Mouse (Mus musculus): ENCODE data around the gene Ttc39d. TPM values are rescaled to one million over a fixed set of nuclear protein-coding genes. Genes with fewer than 3 reads are reported as not detected.
"Not testable (repeated sequence)": the region's sequence is repeated elsewhere in the genome, so short reads cannot be mapped to it uniquely, and the experiment has no call there.

The Ttc39d gene
- polyA plus RNA-seq, 1 experiment from 2014 or later = 0.09 TPM

GRCm38 (mm10) chr17:80220131-80220530 is 12.9 kb downstream of the Ttc39d start:
- no peaks in the 10 kb centered on the region for H3K36me3 ChIP-seq
- WGBS = 76% methylated on average over 2 of the region's 2 CpGs
- no peak overlapping the region for H3K27ac ChIP-seq
- H3K9me3 ChIP-seq (replicated peaks) = no peaks in the 10 kb centered on the region
- DNase-seq (ENCODE audit: low spot score) = no peak
- no peaks in the 10 kb centered on the region; the same call in 1 of the 2 replicates for H3K4me1 ChIP-seq
- H3K4me3 ChIP-seq = no peak overlapping the region
- H3K27me3 ChIP-seq (ENCODE audit: low read depth, poor library complexity, severe bottlenecking) = no peaks in the 10 kb centered on the region

GRCm38 (mm10) chr17:80221202-80221601 is 13.9 kb downstream of the Ttc39d start:
- Histone ChIP-seq H3K27ac (no peak overlapping the region), H3K9me3 (replicated peaks) (no peaks in the 10 kb centered on the region), H3K4me1 (no peaks in the 10 kb centered on the region; the same call in 1 of the 2 replicates), H3K27me3 (ENCODE audit: low read depth, poor library complexity, severe bottlenecking) (no peaks in the 10 kb centered on the region), H3K4me3 (no peak overlapping the region), H3K36me3 (no peaks in the 10 kb centered on the region)
- no peak for DNase-seq (ENCODE audit: low spot score)
- 77% methylated on average over 9 of the region's 9 CpGs for WGBS

GRCm38 (mm10) chr17:80221890-80222628 is 14.8 kb downstream of the Ttc39d start:
- Histone ChIP-seq H3K9me3 (replicated peaks) (no peaks in the 10 kb centered on the region), H3K27me3 (ENCODE audit: low read depth, poor library complexity, severe bottlenecking) (no peaks in the 10 kb centered on the region), H3K4me3 (no peak overlapping the region), H3K27ac (no peak overlapping the region), H3K36me3 (peaks cover 2% of the 10 kb centered on the region; the same call in 1 of the 2 replicates), H3K4me1 (no peaks in the 10 kb centered on the region; the same call in 1 of the 2 replicates)
- WGBS = 77% methylated on average over 3 of the region's 3 CpGs
- no peak for DNase-seq (ENCODE audit: low spot score)

GRCm38 (mm10) chr17:80223829-80224228 is 16.6 kb downstream of the Ttc39d start:
- no peaks in the 10 kb centered on the region for H3K9me3 ChIP-seq (replicated peaks)
- 15% methylated on average over 9 of the region's 9 CpGs for WGBS
- no peaks in the 10 kb centered on the region for H3K27me3 ChIP-seq (ENCODE audit: low read depth, poor library complexity, severe bottlenecking)
- H3K36me3 ChIP-seq = peaks cover 19% of the 10 kb centered on the region
- peak overlapping the region; percentile 89 for H3K27ac ChIP-seq
- H3K4me3 ChIP-seq = peak overlapping the region; percentile 68
- no peak for DNase-seq (ENCODE audit: low spot score)
- no peaks in the 10 kb centered on the region; the same call in 1 of the 2 replicates for H3K4me1 ChIP-seq

- no peaks in the 10 kb centered on the region for H3K9me3 ChIP-seq (replicated peaks)
- H3K27ac ChIP-seq = peak within 1 kb of the TSS; percentile 89
- peak within 1 kb of the TSS; percentile 68 for H3K4me3 ChIP-seq
- DNase-seq (ENCODE audit: low spot score) = peak; percentile 88
- H3K27me3 ChIP-seq (ENCODE audit: low read depth, poor library complexity, severe bottlenecking) = no peaks in the 10 kb centered on the region
- under 1% methylated on average over 33 of the region's 33 CpGs for WGBS
- no peaks in the 10 kb centered on the region; the same call in 1 of the 2 replicates for H3K4me1 ChIP-seq
- peaks cover 26% of the 10 kb centered on the region for H3K36me3 ChIP-seq
Measured at GRCm38 (mm10) chr17:80224326-80225116, 17.3 kb downstream of the Ttc39d start, which contains the start of gene Gemin6. Gene Gemin6 (plus strand): TSS chr17:80224441.

GRCm38 (mm10) chr17:80225142-80225541 is 17.9 kb downstream of the Ttc39d start:
- WGBS = 57% methylated on average over 5 of the region's 5 CpGs
- peak overlapping the region; percentile 68 for H3K4me3 ChIP-seq
- H3K27me3 ChIP-seq (ENCODE audit: low read depth, poor library complexity, severe bottlenecking); H3K4me1 ChIP-seq; DNase-seq (ENCODE audit: low spot score); H3K9me3 ChIP-seq (replicated peaks): not testable (repeated sequence)
- H3K27ac ChIP-seq = peak overlapping the region; percentile 89
- peaks cover 29% of the 10 kb centered on the region for H3K36me3 ChIP-seq

GRCm38 (mm10) chr17:80229396-80229795 is 22.1 kb downstream of the Ttc39d start:
- WGBS = 98% methylated on average over 2 of the region's 2 CpGs
- Histone ChIP-seq H3K27me3 (ENCODE audit: low read depth, poor library complexity, severe bottlenecking) (no peaks in the 10 kb centered on the region), H3K4me1 (no peaks in the 10 kb centered on the region; the same call in 1 of the 2 replicates), H3K27ac (no peak overlapping the region), H3K9me3 (replicated peaks) (no peaks in the 10 kb centered on the region), H3K4me3 (no peak overlapping the region), H3K36me3 (peaks cover 34% of the 10 kb centered on the region)
- no peak for DNase-seq (ENCODE audit: low spot score)

- DNase-seq (ENCODE audit: low spot score) = no peak
- WGBS = 92% methylated on average over 5 of the region's 5 CpGs
Measured at GRCm38 (mm10) chr17:80233844-80234243, 26.6 kb downstream of the Ttc39d start.

GRCm38 (mm10) chr17:80234376-80234775 is 27.1 kb downstream of the Ttc39d start:
- Histone ChIP-seq H3K4me3 (no peak overlapping the region), H3K27me3 (ENCODE audit: low read depth, poor library complexity, severe bottlenecking) (no peaks in the 10 kb centered on the region), H3K27ac (no peak overlapping the region), H3K36me3 (peaks cover 37% of the 10 kb centered on the region), H3K9me3 (replicated peaks) (no peaks in the 10 kb centered on the region), H3K4me1 (no peaks in the 10 kb centered on the region)
- WGBS = 92% methylated on average over 7 of the region's 7 CpGs
- DNase-seq (ENCODE audit: low spot score) = no peak

More at GRCm38 (mm10) chr17:80233844-80234243, 26.6 kb downstream of the Ttc39d start:
- H3K4me3 ChIP-seq = no peak overlapping the region
- H3K27me3 ChIP-seq (ENCODE audit: low read depth, poor library complexity, severe bottlenecking) = no peaks in the 10 kb centered on the region
- peaks cover 37% of the 10 kb centered on the region for H3K36me3 ChIP-seq
- no peaks in the 10 kb centered on the region for H3K9me3 ChIP-seq (replicated peaks)
- H3K4me1 ChIP-seq = no peaks in the 10 kb centered on the region
- no peak overlapping the region for H3K27ac ChIP-seq

- Histone ChIP-seq H3K9me3 (replicated peaks) (no peaks in the 10 kb centered on the region), H3K27me3 (ENCODE audit: low read depth, poor library complexity, severe bottlenecking) (no peaks in the 10 kb centered on the region), H3K4me1 (no peaks in the 10 kb centered on the region), H3K27ac (no peak overlapping the region), H3K36me3 (peaks cover 41% of the 10 kb centered on the region), H3K4me3 (no peak overlapping the region)
- WGBS = 88% methylated on average over 3 of the region's 3 CpGs
- no peak for DNase-seq (ENCODE audit: low spot score)
Measured at GRCm38 (mm10) chr17:80235477-80235876, 28.2 kb downstream of the Ttc39d start.

- Histone ChIP-seq H3K27me3 (ENCODE audit: low read depth, poor library complexity, severe bottlenecking) (no peaks in the 10 kb centered on the region), H3K4me3 (no peak overlapping the region), H3K4me1 (no peaks in the 10 kb centered on the region), H3K27ac (no peak overlapping the region), H3K36me3 (peaks cover 49% of the 10 kb centered on the region), H3K9me3 (replicated peaks) (no peaks in the 10 kb centered on the region)
- DNase-seq (ENCODE audit: low spot score) = no peak
- WGBS = 94% methylated on average over 3 of the region's 3 CpGs
Measured at GRCm38 (mm10) chr17:80236805-80237204, 29.5 kb downstream of the Ttc39d start.

- 89% methylated on average over 5 of the region's 5 CpGs for WGBS
- H3K4me3 ChIP-seq = no peak overlapping the region
Measured at GRCm38 (mm10) chr17:80237475-80237874, 30.2 kb downstream of the Ttc39d start.

GRCm38 (mm10) chr17:80241594-80241993 is 34.3 kb downstream of the Ttc39d start:
- H3K4me1 ChIP-seq = no peaks in the 10 kb centered on the region
- H3K36me3 ChIP-seq = peaks cover 94% of the 10 kb centered on the region

More at GRCm38 (mm10) chr17:80237475-80237874, 30.2 kb downstream of the Ttc39d start:
- no peaks in the 10 kb centered on the region for H3K9me3 ChIP-seq (replicated peaks)
- H3K36me3 ChIP-seq = peaks cover 56% of the 10 kb centered on the region
- no peak overlapping the region for H3K27ac ChIP-seq
- H3K27me3 ChIP-seq (ENCODE audit: low read depth, poor library complexity, severe bottlenecking) = no peaks in the 10 kb centered on the region
- no peak for DNase-seq (ENCODE audit: low spot score)
- H3K4me1 ChIP-seq = no peaks in the 10 kb centered on the region

More at GRCm38 (mm10) chr17:80241594-80241993, 34.3 kb downstream of the Ttc39d start:
- no peak for DNase-seq (ENCODE audit: low spot score)
- Histone ChIP-seq H3K9me3 (replicated peaks) (no peaks in the 10 kb centered on the region), H3K27ac (no peak overlapping the region), H3K4me3 (no peak overlapping the region), H3K27me3 (ENCODE audit: low read depth, poor library complexity, severe bottlenecking) (no peaks in the 10 kb centered on the region)
- 93% methylated on average over 9 of the region's 9 CpGs for WGBS

Data from limb, embryonic 10.5 days (tissue).